Mouse (Mus musculus) stomach, embryonic 16.5 days (tissue): ENCODE measurements around the gene Cd59b. TPM values are rescaled to one million over a fixed set of nuclear protein-coding genes. Genes with fewer than 3 reads are reported as not detected.
"Not testable (repeated sequence)": the region's sequence is repeated elsewhere in the genome, so short reads cannot be mapped to it uniquely, and the experiment has no call there.

Source experiments
- ATAC-seq: fragments of 200-750 bp; cut with Nextera tagmentation; 2 replicates; pipeline ENCODE4 v1.8.0; 2017; ENCODE audit warnings: moderate number of reproducible peaks, moderate TSS enrichment; ENCODE audit not compliant: insufficient read depth, low FRiP score
- H3K27ac ChIP-seq: fragments of 300-500 bp; sonication (generic); 2 replicates; pipeline ENCODE4 v1.5.1; 2014; ENCODE audit warnings: low read length
- H3K27me3 ChIP-seq: fragments of 300-500 bp; sonication (generic); 2 replicates; pipeline ENCODE4 v1.6.1; 2014; ENCODE audit warnings: low read length, control low read depth, mixed read lengths; ENCODE audit not compliant: control insufficient read depth, insufficient read depth
- H3K36me3 ChIP-seq: fragments of 300-500 bp; sonication (generic); 2 replicates; pipeline ENCODE4 v1.6.1; 2014; ENCODE audit warnings: low read length; ENCODE audit not compliant: control insufficient read depth, insufficient read depth
- H3K4me1 ChIP-seq: fragments of 300-500 bp; sonication (generic); 2 replicates; pipeline ENCODE4 v1.6.1; 2014; ENCODE audit warnings: low read length, control low read depth, mixed read lengths; ENCODE audit not compliant: control insufficient read depth, insufficient read depth
- H3K4me2 ChIP-seq: fragments of 300-500 bp; sonication (generic); 2 replicates; pipeline ENCODE4 v1.6.1; 2014; ENCODE audit warnings: low read depth, low read length, mixed read lengths
- H3K4me3 ChIP-seq: fragments of 300-500 bp; sonication (generic); replicated peaks from 2 replicates; pipeline ENCODE4 v1.5.1; 2014; ENCODE audit warnings: mild to moderate bottlenecking, low read length
- H3K9ac ChIP-seq: fragments of 300-500 bp; sonication (generic); 2 replicates; pipeline ENCODE4 v1.6.1; 2014; ENCODE audit warnings: low read length
- H3K9me3 ChIP-seq: fragments of 300-500 bp; sonication (generic); replicated peaks from 2 replicates; pipeline ENCODE4 v1.6.1; 2016; ENCODE audit warnings: low read length, control low read depth; ENCODE audit not compliant: control insufficient read depth
- WGBS: fragments of 180-500 bp; shearing (Covaris S2); extraction: QIAGEN DNeasy Blood & Tissue Kit; methylation state at CpG from one replicate; pipeline ENCODE4 v1.1.7; 2014; 5-methylcytosine and 5-hydroxymethylcytosine counted together
- polyA plus RNA-seq: library from polyadenylated mRNA; unstranded; fragments of >200 nt; fragmentation: Nextera tagmentation; extraction: Ambion mirVana; gene quantifications from 2 replicates; pipeline ENCODE4 v1.2.1, GENCODE M21; 2015

The Cd59b gene
- polyA plus RNA-seq, 1 experiment from 2014 or later: 6.8 TPM

DNA sequence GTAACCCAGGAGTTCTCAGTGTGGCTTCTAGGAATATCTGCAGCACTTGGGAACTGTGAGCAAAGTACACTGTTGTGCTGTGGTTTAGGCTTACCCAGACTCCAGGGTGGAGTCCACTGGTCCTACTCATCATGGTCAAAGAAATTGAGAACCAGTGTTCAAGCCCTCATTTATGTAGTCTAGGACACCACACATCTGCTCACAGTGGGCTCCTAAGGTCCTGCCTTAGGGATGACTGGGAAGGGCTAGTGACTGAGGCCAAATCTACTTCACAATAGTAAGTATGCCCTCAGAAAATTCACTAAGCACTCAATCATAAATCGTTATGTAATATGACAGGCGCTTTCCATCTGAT lies 29.6 kb downstream of the Cd59b start:
- Histone ChIP-seq H3K27ac (no peak overlapping the region), H3K9me3 (no peaks in the 10 kb centered on the region), H3K27me3 (no peaks in the 10 kb centered on the region), H3K4me2 (no peak overlapping the region), H3K4me3 (no peak overlapping the region), H3K4me1 (peaks cover 11% of the 10 kb centered on the region; the same call in 1 of the 2 replicates), H3K9ac (no peak overlapping the region), H3K36me3 (no peaks in the 10 kb centered on the region)
- 100% methylated on average over 2 of the region's 2 CpGs for WGBS
- no peak for ATAC-seq

DNA sequence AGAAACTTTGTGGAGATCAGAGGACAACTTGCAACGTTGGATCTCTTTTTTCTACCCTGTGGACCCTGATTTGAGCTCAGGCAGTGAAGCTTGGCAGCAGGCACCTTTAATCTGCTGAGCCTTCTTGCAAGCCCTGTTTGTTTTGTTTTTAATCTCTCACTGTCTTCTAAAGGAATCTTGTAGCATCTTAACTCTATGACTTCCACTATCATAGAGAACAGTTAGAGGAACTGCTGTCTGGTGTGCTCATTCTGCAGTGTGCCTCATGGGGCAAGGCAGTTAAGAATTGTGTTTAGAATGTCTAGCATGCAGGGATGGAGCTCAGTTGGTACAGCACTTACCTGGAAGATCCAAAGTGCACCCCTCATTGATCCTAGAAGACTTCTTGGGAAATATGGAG lies 30.3 kb downstream of the Cd59b start:
- WGBS: 50% methylated on average over 1 of the region's 1 CpGs
- peaks cover 11% of the 10 kb centered on the region; the same call in 1 of the 2 replicates for H3K4me1 ChIP-seq
- no peaks in the 10 kb centered on the region for H3K9me3 ChIP-seq
- H3K36me3 ChIP-seq: no peaks in the 10 kb centered on the region
- no peaks in the 10 kb centered on the region for H3K27me3 ChIP-seq
- H3K4me3 ChIP-seq: no peak overlapping the region
- no peak overlapping the region for H3K4me2 ChIP-seq
- ATAC-seq: no peak
- no peak overlapping the region for H3K27ac ChIP-seq
- no peak overlapping the region for H3K9ac ChIP-seq

DNA sequence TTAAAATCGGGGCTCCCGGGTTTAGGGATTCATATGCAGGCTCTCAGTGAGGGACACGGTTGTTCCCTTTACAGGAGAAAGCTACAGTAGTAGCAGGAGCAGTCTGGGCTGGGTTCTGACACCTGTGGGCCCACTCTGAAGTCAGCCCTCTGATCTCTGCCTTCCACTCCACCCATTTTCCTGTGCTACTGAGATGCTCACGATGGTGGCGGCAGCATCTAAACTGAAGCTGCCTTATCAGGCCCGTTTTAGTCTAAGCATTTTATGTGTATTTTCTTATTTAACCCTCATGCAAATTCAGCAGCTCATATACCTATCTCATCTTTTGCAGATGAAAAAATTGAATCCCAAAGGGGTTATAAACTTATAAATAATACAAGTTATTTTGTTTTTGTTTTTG lies 35.2 kb downstream of the Cd59b start:
- H3K4me3 ChIP-seq: no peak overlapping the region
- H3K27me3 ChIP-seq: no peaks in the 10 kb centered on the region
- H3K9me3 ChIP-seq: no peaks in the 10 kb centered on the region
- no peak overlapping the region for H3K9ac ChIP-seq
- no peaks in the 10 kb centered on the region for H3K36me3 ChIP-seq
- WGBS: 84% methylated on average over 6 of the region's 6 CpGs
- H3K4me2 ChIP-seq: no peak overlapping the region
- no peak for ATAC-seq
- H3K4me1 ChIP-seq: no peaks in the 10 kb centered on the region
- H3K27ac ChIP-seq: no peak overlapping the region

DNA sequence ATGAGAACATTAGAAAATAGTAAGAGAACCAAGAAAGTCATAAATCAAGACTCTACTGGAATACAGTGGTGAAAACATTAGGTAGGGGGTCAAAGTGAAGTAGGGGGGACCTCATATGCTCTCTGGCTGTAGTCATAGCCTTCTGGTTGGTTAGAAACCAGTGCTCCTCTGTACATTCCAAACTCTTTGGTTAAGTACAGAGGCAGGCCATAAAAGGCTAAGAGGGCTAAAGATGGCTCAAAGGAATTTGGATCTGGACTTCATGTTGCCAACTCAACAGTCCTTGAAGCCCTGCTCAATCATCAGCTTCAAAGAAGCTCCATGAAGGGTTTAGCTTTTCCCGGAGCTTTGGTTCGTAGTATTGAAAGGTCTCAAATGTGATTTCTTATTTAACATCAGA lies 39.4 kb downstream of the Cd59b start:
- H3K9ac ChIP-seq, H3K36me3 ChIP-seq, H3K9me3 ChIP-seq, H3K4me2 ChIP-seq, H3K4me1 ChIP-seq, H3K27me3 ChIP-seq, H3K27ac ChIP-seq, H3K4me3 ChIP-seq, ATAC-seq: not testable (repeated sequence)
- 79% methylated on average over 2 of the region's 2 CpGs for WGBS

DNA sequence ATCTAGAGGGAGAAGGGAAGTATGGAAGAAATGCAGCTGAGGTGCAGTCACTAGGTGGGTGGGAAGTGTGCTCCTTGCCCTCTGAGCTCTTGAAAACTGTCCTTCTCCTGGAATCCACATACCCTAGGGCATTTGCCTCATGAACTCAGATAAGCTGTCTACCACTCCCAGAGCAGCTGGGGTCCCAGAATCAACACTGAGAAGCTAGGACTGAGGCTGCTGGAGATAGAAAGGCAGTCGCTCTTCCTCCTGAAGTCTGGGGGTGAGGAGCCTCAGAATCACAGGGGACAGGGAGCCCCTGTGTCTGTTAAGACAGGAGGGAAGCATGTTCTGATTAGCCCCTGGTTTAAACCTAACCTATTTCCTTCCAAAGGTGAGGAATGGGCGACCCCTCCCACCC lies 39.9 kb downstream of the Cd59b start:
- Histone ChIP-seq H3K4me2 (no peak overlapping the region), H3K27ac (no peak overlapping the region), H3K4me3 (no peak overlapping the region), H3K9ac (no peak overlapping the region), H3K27me3 (no peaks in the 10 kb centered on the region), H3K9me3 (no peaks in the 10 kb centered on the region), H3K4me1 (no peaks in the 10 kb centered on the region), H3K36me3 (no peaks in the 10 kb centered on the region)
- 60% methylated on average over 2 of the region's 2 CpGs for WGBS
- ATAC-seq: no peak

DNA sequence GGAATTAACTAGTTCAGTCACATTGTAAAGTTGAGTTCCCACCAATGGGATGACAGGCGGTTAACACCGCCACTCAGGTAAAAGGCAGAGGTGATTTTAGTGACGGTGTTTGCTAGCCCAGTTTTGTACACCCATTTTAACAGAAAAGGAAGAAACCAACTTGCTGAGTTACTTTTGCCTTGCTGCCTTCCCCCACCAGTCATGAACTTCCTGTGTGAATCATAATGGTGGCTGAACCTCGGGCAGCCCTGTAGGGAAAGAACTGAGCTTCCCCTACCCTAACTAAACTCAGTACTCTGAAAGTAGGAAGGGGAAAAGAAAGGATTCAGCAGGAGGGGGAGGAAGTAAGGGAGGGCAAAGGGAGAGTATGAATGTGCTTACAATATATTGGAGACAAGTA lies 40.4 kb downstream of the Cd59b start:
- H3K9ac ChIP-seq: no peak overlapping the region
- H3K27ac ChIP-seq: no peak overlapping the region
- H3K36me3 ChIP-seq: no peaks in the 10 kb centered on the region
- no peak overlapping the region for H3K4me3 ChIP-seq
- no peaks in the 10 kb centered on the region for H3K27me3 ChIP-seq
- H3K4me2 ChIP-seq: no peak overlapping the region
- no peaks in the 10 kb centered on the region for H3K9me3 ChIP-seq
- H3K4me1 ChIP-seq: no peaks in the 10 kb centered on the region
- ATAC-seq: no peak
- 84% methylated on average over 4 of the region's 4 CpGs for WGBS

DNA sequence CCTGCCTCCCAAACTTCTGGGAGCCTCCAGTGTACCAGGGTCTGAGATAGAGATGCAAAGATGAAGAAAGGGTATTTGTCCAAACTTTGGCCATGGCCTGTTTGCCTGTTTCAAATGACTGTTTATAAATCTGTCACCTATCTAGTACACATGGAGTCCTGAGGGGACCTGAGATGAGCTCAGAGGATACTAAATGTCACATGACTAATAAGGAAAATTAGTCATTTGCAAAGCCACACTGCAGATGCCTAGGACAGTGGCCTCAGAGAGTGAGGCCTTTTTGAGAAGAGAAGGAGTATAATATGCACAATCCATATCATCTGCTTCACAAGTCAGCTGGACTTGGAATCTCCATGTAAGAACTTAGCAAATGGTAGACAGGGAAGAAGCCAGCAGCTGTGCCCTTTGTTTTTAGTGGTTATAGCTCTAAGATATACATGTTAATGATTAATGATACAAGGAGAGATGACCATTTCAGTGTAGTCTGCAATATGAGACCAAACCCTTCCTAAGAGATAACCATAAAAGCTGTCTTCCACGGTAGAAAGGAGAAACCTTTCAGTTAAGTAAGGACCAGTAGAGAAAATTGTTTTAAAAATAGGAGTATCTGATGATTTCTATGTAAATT lies 41.6 kb downstream of the Cd59b start:
- not testable (repeated sequence) for H3K4me1 ChIP-seq, H3K36me3 ChIP-seq, ATAC-seq, H3K4me3 ChIP-seq, H3K4me2 ChIP-seq, H3K9ac ChIP-seq, H3K9me3 ChIP-seq, H3K27ac ChIP-seq, H3K27me3 ChIP-seq
- no CpG with 5 or more reads among the region's 1 CpGs for whole genome bisulfite sequencing

DNA sequence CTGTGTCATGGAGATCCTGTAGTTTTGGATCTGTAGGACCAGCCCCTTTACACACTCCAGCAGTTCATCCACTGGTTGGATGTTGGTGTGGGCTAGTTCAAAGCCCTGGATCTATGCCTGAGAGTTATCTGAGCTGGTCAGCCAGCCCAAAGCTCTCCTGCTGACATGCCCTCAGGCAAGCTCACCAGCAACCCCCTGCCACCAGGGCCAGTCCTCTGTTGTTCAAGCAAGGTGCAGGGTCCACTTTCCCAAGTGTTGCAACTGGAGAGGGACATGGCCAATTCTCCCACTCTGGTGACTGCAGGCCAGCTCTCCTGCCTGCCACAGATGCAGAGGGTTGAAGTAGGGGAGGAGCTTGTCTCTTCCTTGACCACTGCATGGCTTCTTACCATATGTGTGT lies 43.9 kb downstream of the Cd59b start:
- not testable (repeated sequence) for H3K9me3 ChIP-seq, H3K4me1 ChIP-seq, H3K9ac ChIP-seq, H3K36me3 ChIP-seq, H3K4me2 ChIP-seq, H3K4me3 ChIP-seq, ATAC-seq, H3K27ac ChIP-seq, H3K27me3 ChIP-seq

DNA sequence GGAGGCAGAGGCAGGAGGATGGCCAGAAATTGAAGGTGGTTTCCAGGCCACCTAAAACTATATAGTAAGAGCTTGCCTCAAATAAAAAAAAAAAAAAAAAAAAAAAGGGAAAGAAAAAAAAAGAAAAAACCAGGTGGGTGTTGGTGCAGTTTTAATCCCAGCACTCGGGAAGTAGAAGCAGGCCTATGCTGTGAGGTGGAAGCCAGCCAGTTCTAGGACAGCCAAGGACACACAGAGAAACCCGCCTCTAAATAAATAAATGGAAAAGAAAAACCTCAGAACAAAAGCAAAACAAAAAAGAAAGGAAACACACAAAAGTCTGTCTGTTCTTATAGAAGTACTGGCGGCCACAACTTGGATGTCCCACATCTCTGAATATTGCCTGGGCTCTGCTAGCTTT lies 45.2 kb downstream of the Cd59b start:
- WGBS: 79% methylated on average over 3 of the region's 3 CpGs
- Histone ChIP-seq H3K4me2 (no peak overlapping the region), H3K9me3 (no peaks in the 10 kb centered on the region), H3K9ac (no peak overlapping the region), H3K4me1 (no peaks in the 10 kb centered on the region), H3K4me3 (no peak overlapping the region), H3K27ac (no peak overlapping the region), H3K27me3 (no peaks in the 10 kb centered on the region), H3K36me3 (no peaks in the 10 kb centered on the region)
- ATAC-seq: no peak

DNA sequence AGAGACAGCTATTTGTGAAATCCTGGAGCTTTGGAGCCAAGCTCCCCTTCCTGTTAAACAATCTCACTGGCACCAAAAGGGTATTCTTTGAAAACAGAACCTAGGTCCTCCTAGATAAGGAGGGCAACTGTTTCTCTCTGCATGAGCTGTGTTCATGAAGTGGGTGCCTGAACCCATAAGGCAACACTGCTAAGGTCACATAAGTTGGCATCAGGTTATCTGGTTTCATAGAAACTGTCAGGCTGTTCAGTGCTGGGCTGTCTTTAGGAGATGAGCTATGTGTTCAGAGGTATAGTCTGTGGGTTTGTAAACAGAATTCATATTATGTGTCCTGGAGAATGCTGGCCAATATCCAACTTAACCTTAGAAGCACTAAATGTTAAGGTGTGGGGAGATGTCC lies 47.5 kb downstream of the Cd59b start:
- H3K4me1 ChIP-seq, H3K9me3 ChIP-seq, H3K36me3 ChIP-seq, H3K4me3 ChIP-seq, H3K4me2 ChIP-seq, H3K9ac ChIP-seq, ATAC-seq, H3K27me3 ChIP-seq, H3K27ac ChIP-seq: not testable (repeated sequence)
